Mouse (Mus musculus) liver, postnatal 0 days (tissue): Measurements from ENCODE around the gene Cd164.

Experiments
- CTCF ChIP-seq: sonication (generic); IDR thresholded peaks from 2 replicates; pipeline ENCODE4 v1.5.1; 2016; ENCODE audit warnings: antibody characterized with exemption, low read depth
- EP300 ChIP-seq: IDR thresholded peaks from 2 replicates; pipeline ENCODE4 v1.6.1; 2016; ENCODE audit warnings: antibody characterized with exemption, low read depth, mild to moderate bottlenecking

DNA sequence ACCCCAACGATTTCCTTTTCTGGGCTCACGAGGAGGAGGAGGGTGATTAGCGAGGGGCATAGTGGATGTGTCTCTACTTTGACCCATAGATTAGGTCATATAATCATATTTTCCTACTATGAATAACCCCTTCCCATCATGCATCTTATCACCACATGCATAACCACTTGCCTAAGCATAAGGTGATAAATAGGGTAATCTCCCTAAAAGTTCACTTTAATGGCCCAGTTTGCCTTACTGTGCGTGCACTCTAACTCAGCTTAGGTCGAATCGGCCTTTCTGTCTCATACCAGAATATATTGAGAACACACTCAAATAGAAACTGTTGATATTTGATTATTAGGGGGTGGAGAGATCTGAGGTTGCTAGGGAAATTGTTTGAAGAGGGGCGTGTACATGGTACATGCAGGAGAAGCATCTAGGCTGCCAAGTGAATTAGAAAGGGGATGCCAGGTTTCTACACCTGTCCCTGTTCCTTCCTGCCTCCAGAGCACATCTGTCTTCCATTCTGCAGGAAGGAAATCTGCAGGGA is 26.1 kb downstream of the Cd164 start:
- no peak for TF ChIP-seq CTCF
- TF ChIP-seq EP300 = no peak
